Mouse (Mus musculus): ENCODE data around the gene Serpina9.

- TF ChIP-seq CTCF (IDR thresholded peaks at IDR 0.05 in 2 of 3, conservative IDR thresholded peaks at IDR 0.05 in 1 of 3; ENCODE audit: control insufficient read depth in 1 of 3, insufficient read depth in 1 of 3, low read depth in 2 of 3, low read length in 3 of 3, poor library complexity in 1 of 3, severe bottlenecking in 1 of 3) (peak in 2 of 3 experiments; percentile 10 to 19; a peak in 1 of 6 replicates), E2F4 (IDR thresholded peaks at IDR 0.05; ENCODE audit: borderline replicate concordance, low read depth, low read length) (no peak), POLR2A (IDR thresholded peaks at IDR 0.05; ENCODE audit: control insufficient read depth in 1 of 2, insufficient read depth in 1 of 2, low read depth in 1 of 2, low read length in 2 of 2, poor library complexity in 1 of 2) (no peak), CHD2 (IDR thresholded peaks at IDR 0.05; ENCODE audit: low read length) (no peak), ZC3H11A (IDR thresholded peaks at IDR 0.05; ENCODE audit: low read depth, low read length) (no peak)
These were observed 16.4 kb upstream of the Serpina9 start for GRCm38 (mm10) chr12:104029986-104030385.
